Mouse (Mus musculus) cerebellum, adult 2 months (tissue): ENCODE results near the gene Gsto2.

Experiments
- CTCF ChIP-seq: fragments of 200-500 bp; IDR thresholded peaks from 2 replicates; pipeline ENCODE4 v1.5.1; 2011; ENCODE audit warnings: low read depth, mild to moderate bottlenecking, control low read depth, low read length, moderate library complexity, borderline replicate concordance; ENCODE audit not compliant: insufficient read depth
- POLR2A ChIP-seq: fragments of 200-500 bp; IDR thresholded peaks from 2 replicates; pipeline ENCODE4 v1.6.1; 2011; ENCODE audit warnings: low read length, control low read depth, borderline replicate concordance; ENCODE audit not compliant: insufficient read depth

- TF ChIP-seq CTCF: no peak
- TF ChIP-seq POLR2A: no peak
Measured at GRCm38 (mm10) chr19:47900012-47900411, 34.7 kb downstream of the Gsto2 start.
